Mouse (Mus musculus) limb, embryonic 13.5 days (tissue): Measurements from ENCODE around the gene Kat6b. TPM values are rescaled to one million over a fixed set of nuclear protein-coding genes. Genes with fewer than 3 reads are reported as not detected.

Experiments used
- ATAC-seq: fragments of 200-750 bp; cut with Nextera tagmentation; 2 replicates; pipeline ENCODE4 v1.8.0; 2017; ENCODE audit warnings: low read depth, moderate number of reproducible peaks, moderate TSS enrichment; ENCODE audit not compliant: low FRiP score
- H3K27ac ChIP-seq: fragments of 300-500 bp; sonication (generic); 2 replicates; pipeline ENCODE4 v1.5.1; 2015; ENCODE audit warnings: inconsistent platforms, mild to moderate bottlenecking, moderate library complexity
- H3K27me3 ChIP-seq: fragments of 300-500 bp; sonication (generic); 2 replicates; pipeline ENCODE4 v1.6.1; 2015; ENCODE audit warnings: mild to moderate bottlenecking, inconsistent platforms
- H3K36me3 ChIP-seq: fragments of 300-500 bp; sonication (generic); 2 replicates; pipeline ENCODE4 v1.6.1; 2015; ENCODE audit warnings: inconsistent platforms, mild to moderate bottlenecking, moderate library complexity
- H3K4me1 ChIP-seq: fragments of 300-500 bp; sonication (generic); 2 replicates; pipeline ENCODE4 v1.6.1; 2015; ENCODE audit warnings: inconsistent platforms
- H3K4me2 ChIP-seq: fragments of 300-500 bp; sonication (generic); replicated peaks from 2 replicates; pipeline ENCODE4 v1.6.1; 2015; ENCODE audit warnings: inconsistent platforms, mild to moderate bottlenecking, moderate library complexity
- H3K4me3 ChIP-seq: fragments of 300-500 bp; sonication (generic); 2 replicates; pipeline ENCODE4 v1.5.1; 2015; ENCODE audit warnings: moderate library complexity, mild to moderate bottlenecking, inconsistent platforms
- H3K9ac ChIP-seq: fragments of 300-500 bp; sonication (generic); 2 replicates; pipeline ENCODE4 v1.6.1; 2015; ENCODE audit warnings: mild to moderate bottlenecking, inconsistent platforms
- H3K9me3 ChIP-seq: fragments of 300-500 bp; sonication (generic); 2 replicates; pipeline ENCODE4 v1.6.1; 2016; ENCODE audit warnings: inconsistent platforms
- WGBS: fragments of 180-500 bp; shearing (Covaris S2); methylation state at CpG from one replicate; pipeline ENCODE4 v1.1.7; 2015; 5-methylcytosine and 5-hydroxymethylcytosine counted together
- polyA plus RNA-seq: library from polyadenylated mRNA; unstranded; fragments of >200 nt; fragmentation: Nextera tagmentation; extraction: Ambion mirVana; gene quantifications from 2 replicates; pipeline ENCODE4 v1.2.1, GENCODE M21; 2015

Kat6b gene
- polyA plus RNA-seq, 1 experiment from 2014 or later, result 31.4 TPM

GRCm38 (mm10) chr14:21550576-21550975, 69.3 kb downstream of the Kat6b start:
- Histone ChIP-seq H3K9ac (no peak overlapping the region), H3K4me1 (peaks cover 58% of the 10 kb centered on the region), H3K36me3 (no peaks in the 10 kb centered on the region), H3K4me3 (no peak overlapping the region), H3K27me3 (no peaks in the 10 kb centered on the region), H3K9me3 (no peaks in the 10 kb centered on the region), H3K4me2 (no peak overlapping the region), H3K27ac (no peak overlapping the region)
- ATAC-seq, result no peak
- WGBS, result 82% methylated on average over 7 of the region's 7 CpGs

- Histone ChIP-seq H3K27ac (no peak overlapping the region), H3K4me3 (no peak overlapping the region), H3K36me3 (no peaks in the 10 kb centered on the region), H3K4me1 (peaks cover 58% of the 10 kb centered on the region), H3K9ac (no peak overlapping the region), H3K9me3 (no peaks in the 10 kb centered on the region), H3K4me2 (no peak overlapping the region), H3K27me3 (no peaks in the 10 kb centered on the region)
- 91% methylated on average over 7 of the region's 7 CpGs for WGBS
- ATAC-seq, result no peak
Measured at GRCm38 (mm10) chr14:21551655-21552054, 70.4 kb downstream of the Kat6b start.

GRCm38 (mm10) chr14:21552958-21553357, 71.7 kb downstream of the Kat6b start:
- 0 out of 2 replicates have a peak overlapping the region, but pooled peaks have one; percentile 22 for H3K27ac ChIP-seq
- WGBS, result 50% methylated on average over 8 of the region's 8 CpGs

GRCm38 (mm10) chr14:21554046-21554445, 72.8 kb downstream of the Kat6b start:
- Histone ChIP-seq H3K9ac (no peak overlapping the region), H3K9me3 (no peaks in the 10 kb centered on the region), H3K4me3 (no peak overlapping the region), H3K4me2 (no peak overlapping the region), H3K4me1 (peaks cover 53% of the 10 kb centered on the region), H3K27me3 (no peaks in the 10 kb centered on the region), H3K36me3 (no peaks in the 10 kb centered on the region), H3K27ac (no peak overlapping the region)
- no peak for ATAC-seq
- WGBS, result 85% methylated on average over 8 of the region's 8 CpGs

More at GRCm38 (mm10) chr14:21552958-21553357, 71.7 kb downstream of the Kat6b start:
- H3K4me1 ChIP-seq, result peaks cover 50% of the 10 kb centered on the region
- no peaks in the 10 kb centered on the region for H3K36me3 ChIP-seq
- H3K9me3 ChIP-seq, result no peaks in the 10 kb centered on the region
- no peak overlapping the region for H3K9ac ChIP-seq
- no peak for ATAC-seq
- no peak overlapping the region for H3K4me3 ChIP-seq
- H3K4me2 ChIP-seq, result 0 out of 2 replicates have a peak overlapping the region, but pooled peaks have one; percentile 7
- no peaks in the 10 kb centered on the region for H3K27me3 ChIP-seq

GRCm38 (mm10) chr14:21558440-21559131, 77.4 kb downstream of the Kat6b start:
- no peak overlapping the region for H3K9ac ChIP-seq
- peak overlapping the region; percentile 52; the same call in 1 of the 2 replicates for H3K27ac ChIP-seq
- H3K36me3 ChIP-seq, result no peaks in the 10 kb centered on the region
- H3K4me3 ChIP-seq, result no peak overlapping the region
- ATAC-seq, result no peak
- H3K4me2 ChIP-seq, result no peak overlapping the region
- H3K27me3 ChIP-seq, result no peaks in the 10 kb centered on the region
- H3K9me3 ChIP-seq, result no peaks in the 10 kb centered on the region
- peaks cover 52% of the 10 kb centered on the region for H3K4me1 ChIP-seq
- 54% methylated on average over 10 of the region's 10 CpGs for WGBS

- ATAC-seq, result no peak
- no peak overlapping the region for H3K27ac ChIP-seq
- H3K27me3 ChIP-seq, result no peaks in the 10 kb centered on the region
- peaks cover 55% of the 10 kb centered on the region for H3K4me1 ChIP-seq
- WGBS, result 68% methylated on average over 7 of the region's 7 CpGs
- no peaks in the 10 kb centered on the region for H3K36me3 ChIP-seq
- no peak overlapping the region for H3K4me2 ChIP-seq
- H3K9me3 ChIP-seq, result no peaks in the 10 kb centered on the region
- no peak overlapping the region for H3K9ac ChIP-seq
- H3K4me3 ChIP-seq, result no peak overlapping the region
Measured at GRCm38 (mm10) chr14:21559447-21559846, 78.2 kb downstream of the Kat6b start.

GRCm38 (mm10) chr14:21560481-21561209, 79.4 kb downstream of the Kat6b start:
- no peak for ATAC-seq
- H3K27me3 ChIP-seq, result no peaks in the 10 kb centered on the region
- WGBS, result 88% methylated on average over 11 of the region's 11 CpGs
- peaks cover 50% of the 10 kb centered on the region for H3K4me1 ChIP-seq
- no peaks in the 10 kb centered on the region for H3K9me3 ChIP-seq
- H3K36me3 ChIP-seq, result no peaks in the 10 kb centered on the region
- no peak overlapping the region for H3K9ac ChIP-seq
- H3K4me3 ChIP-seq, result no peak overlapping the region
- H3K4me2 ChIP-seq, result no peak overlapping the region
- H3K27ac ChIP-seq, result no peak overlapping the region

GRCm38 (mm10) chr14:21561396-21562065, 80.3 kb downstream of the Kat6b start:
- H3K9ac ChIP-seq, result no peak overlapping the region
- no peaks in the 10 kb centered on the region for H3K36me3 ChIP-seq
- ATAC-seq, result no peak
- H3K4me3 ChIP-seq, result no peak overlapping the region
- no peaks in the 10 kb centered on the region for H3K27me3 ChIP-seq
- H3K4me2 ChIP-seq, result no peak overlapping the region
- 95% methylated on average over 8 of the region's 8 CpGs for WGBS
- no peak overlapping the region for H3K27ac ChIP-seq
- H3K9me3 ChIP-seq, result no peaks in the 10 kb centered on the region
- peaks cover 43% of the 10 kb centered on the region for H3K4me1 ChIP-seq

GRCm38 (mm10) chr14:21563584-21564118, 82.4 kb downstream of the Kat6b start:
- H3K36me3 ChIP-seq, result peaks cover 3% of the 10 kb centered on the region; the same call in 1 of the 2 replicates
- H3K9me3 ChIP-seq, result no peaks in the 10 kb centered on the region
- H3K9ac ChIP-seq, result no peak overlapping the region
- WGBS, result 49% methylated on average over 4 of the region's 4 CpGs
- no peak overlapping the region for H3K27ac ChIP-seq
- no peak overlapping the region for H3K4me3 ChIP-seq
- peaks cover 46% of the 10 kb centered on the region for H3K4me1 ChIP-seq
- no peak overlapping the region for H3K4me2 ChIP-seq
- no peak for ATAC-seq
- H3K27me3 ChIP-seq, result no peaks in the 10 kb centered on the region

- no peak overlapping the region for H3K4me3 ChIP-seq
- H3K4me1 ChIP-seq, result peaks cover 43% of the 10 kb centered on the region
- H3K9ac ChIP-seq, result no peak overlapping the region
- WGBS, result 78% methylated on average over 10 of the region's 10 CpGs
- H3K27ac ChIP-seq, result no peak overlapping the region
- H3K9me3 ChIP-seq, result no peaks in the 10 kb centered on the region
- H3K4me2 ChIP-seq, result no peak overlapping the region
- H3K27me3 ChIP-seq, result no peaks in the 10 kb centered on the region
- H3K36me3 ChIP-seq, result peaks cover 3% of the 10 kb centered on the region; the same call in 1 of the 2 replicates
- no peak for ATAC-seq
Measured at GRCm38 (mm10) chr14:21565541-21566353, 84.5 kb downstream of the Kat6b start.

- no peak overlapping the region for H3K4me3 ChIP-seq
- H3K27me3 ChIP-seq, result no peaks in the 10 kb centered on the region
- H3K4me1 ChIP-seq, result peaks cover 43% of the 10 kb centered on the region
- no peak overlapping the region for H3K9ac ChIP-seq
- H3K27ac ChIP-seq, result no peak overlapping the region
- H3K36me3 ChIP-seq, result peaks cover 3% of the 10 kb centered on the region; the same call in 1 of the 2 replicates
- H3K4me2 ChIP-seq, result no peak overlapping the region
- ATAC-seq, result no peak
- 90% methylated on average over 7 of the region's 7 CpGs for WGBS
- H3K9me3 ChIP-seq, result no peaks in the 10 kb centered on the region
Measured at GRCm38 (mm10) chr14:21567293-21567984, 86.2 kb downstream of the Kat6b start.
